Mouse (Mus musculus): ENCODE results near the gene Fsd1. TPM values are rescaled to one million over a fixed set of nuclear protein-coding genes. Genes with fewer than 3 reads are reported as not detected.

Fsd1 gene
- polyA plus RNA-seq, 1 experiment, result 1.2 TPM

- TF ChIP-seq CTCF (IDR thresholded peaks at IDR 0.05; ENCODE audit: control insufficient read depth, insufficient read depth, insufficient read length), result no peak
- TF ChIP-seq FOSL1 (IDR thresholded peaks at IDR 0.05; ENCODE audit: insufficient read depth, low read length, poor library complexity, severe bottlenecking), result no peak
- no peak for TF ChIP-seq CEBPB (IDR thresholded peaks at IDR 0.05; ENCODE audit: low read depth)
- no peak for TF ChIP-seq MYOD1 (IDR thresholded peaks at IDR 0.05; ENCODE audit: control insufficient read depth, insufficient read length, low read depth)
- TF ChIP-seq USF1 (IDR thresholded peaks at IDR 0.05; ENCODE audit: low read depth), result no peak
- no peak for TF ChIP-seq MAX (IDR thresholded peaks at IDR 0.05)
- TF ChIP-seq MYOG (IDR thresholded peaks at IDR 0.05; ENCODE audit: control insufficient read depth, extremely low read depth, insufficient read length), result no peak
- Histone ChIP-seq H3K4me3 (ENCODE audit: insufficient read depth, poor library complexity, severe bottlenecking) (no peak overlapping the region), H3K79me2 (ENCODE audit: control insufficient read depth, insufficient read depth) (no peaks in the 10 kb centered on the region), H3ac (ENCODE audit: control insufficient read depth, insufficient read length, low read depth) (no peak overlapping the region), H3K79me3 (ENCODE audit: low read depth) (no peaks in the 10 kb centered on the region), H3K36me3 (ENCODE audit: control insufficient read depth, insufficient read depth) (no peaks in the 10 kb centered on the region), H3K27me3 (ENCODE audit: control insufficient read depth, insufficient read depth, insufficient read length) (peaks cover 34% of the 10 kb centered on the region)
Observed at GRCm38 (mm10) chr17:55950601-55951000, 35.7 kb upstream of the Fsd1 start.

GRCm38 (mm10) chr17:55952041-55952440 is 34.3 kb upstream of the Fsd1 start:
- no peaks in the 10 kb centered on the region for H3K36me3 ChIP-seq (ENCODE audit: control insufficient read depth, insufficient read depth)
- H3ac ChIP-seq (ENCODE audit: control insufficient read depth, insufficient read length, low read depth), result no peak overlapping the region
- no peak for TF ChIP-seq FOSL1 (IDR thresholded peaks at IDR 0.05; ENCODE audit: insufficient read depth, low read length, poor library complexity, severe bottlenecking)
- no peak for TF ChIP-seq MYOD1 (IDR thresholded peaks at IDR 0.05; ENCODE audit: control insufficient read depth, insufficient read length, low read depth)
- no peak for TF ChIP-seq USF1 (IDR thresholded peaks at IDR 0.05; ENCODE audit: low read depth)
- TF ChIP-seq MAX (IDR thresholded peaks at IDR 0.05), result no peak
- no peaks in the 10 kb centered on the region for H3K79me3 ChIP-seq (ENCODE audit: low read depth)
- peaks cover 34% of the 10 kb centered on the region for H3K27me3 ChIP-seq (ENCODE audit: control insufficient read depth, insufficient read depth, insufficient read length)
- no peaks in the 10 kb centered on the region for H3K79me2 ChIP-seq (ENCODE audit: control insufficient read depth, insufficient read depth)
- no peak overlapping the region for H3K4me3 ChIP-seq (ENCODE audit: insufficient read depth, poor library complexity, severe bottlenecking)

GRCm38 (mm10) chr17:55952447-55953027 is 33.8 kb upstream of the Fsd1 start, which contains the start of gene Ebi3:
Gene Ebi3 (plus strand): TSS chr17:55952640.
- H3ac ChIP-seq (ENCODE audit: control insufficient read depth, insufficient read length, low read depth), result no peak within 1 kb of the TSS
- TF ChIP-seq FOSL1 (IDR thresholded peaks at IDR 0.05; ENCODE audit: insufficient read depth, low read length, poor library complexity, severe bottlenecking) (no peak), CTCF (IDR thresholded peaks at IDR 0.05; ENCODE audit: control insufficient read depth, insufficient read depth, insufficient read length) (no peak), CEBPB (IDR thresholded peaks at IDR 0.05; ENCODE audit: low read depth) (no peak), MYOD1 (IDR thresholded peaks at IDR 0.05; ENCODE audit: control insufficient read depth, insufficient read length, low read depth) (no peak), MAX (IDR thresholded peaks at IDR 0.05) (no peak), USF1 (IDR thresholded peaks at IDR 0.05; ENCODE audit: low read depth) (no peak), MYOG (IDR thresholded peaks at IDR 0.05; ENCODE audit: control insufficient read depth, extremely low read depth, insufficient read length) (no peak)

GRCm38 (mm10) chr17:55953751-55954150 is 32.6 kb upstream of the Fsd1 start:
- H3ac ChIP-seq (ENCODE audit: control insufficient read depth, insufficient read length, low read depth), result no peak overlapping the region
- no peaks in the 10 kb centered on the region for H3K79me2 ChIP-seq (ENCODE audit: control insufficient read depth, insufficient read depth)
- no peaks in the 10 kb centered on the region for H3K79me3 ChIP-seq (ENCODE audit: low read depth)
- no peak overlapping the region for H3K4me3 ChIP-seq (ENCODE audit: insufficient read depth, poor library complexity, severe bottlenecking)
- H3K27me3 ChIP-seq (ENCODE audit: control insufficient read depth, insufficient read depth, insufficient read length), result peaks cover 34% of the 10 kb centered on the region
- TF ChIP-seq FOSL1 (IDR thresholded peaks at IDR 0.05; ENCODE audit: insufficient read depth, low read length, poor library complexity, severe bottlenecking) (no peak), CTCF (IDR thresholded peaks at IDR 0.05; ENCODE audit: control insufficient read depth, insufficient read depth, insufficient read length) (no peak), CEBPB (IDR thresholded peaks at IDR 0.05; ENCODE audit: low read depth) (no peak)
- H3K36me3 ChIP-seq (ENCODE audit: control insufficient read depth, insufficient read depth), result no peaks in the 10 kb centered on the region

More at GRCm38 (mm10) chr17:55952447-55953027, 33.8 kb upstream of the Fsd1 start, which contains the start of gene Ebi3:
- H3K79me2 ChIP-seq (ENCODE audit: control insufficient read depth, insufficient read depth), result no peaks in the 10 kb centered on the region
- H3K4me3 ChIP-seq (ENCODE audit: insufficient read depth, poor library complexity, severe bottlenecking), result no peak within 1 kb of the TSS
- H3K79me3 ChIP-seq (ENCODE audit: low read depth), result no peaks in the 10 kb centered on the region
- peaks cover 34% of the 10 kb centered on the region for H3K27me3 ChIP-seq (ENCODE audit: control insufficient read depth, insufficient read depth, insufficient read length)
- no peaks in the 10 kb centered on the region for H3K36me3 ChIP-seq (ENCODE audit: control insufficient read depth, insufficient read depth)

GRCm38 (mm10) chr17:55954229-55954628 is 32.1 kb upstream of the Fsd1 start:
- H3ac ChIP-seq (ENCODE audit: control insufficient read depth, insufficient read length, low read depth), result no peak overlapping the region
- no peaks in the 10 kb centered on the region for H3K79me2 ChIP-seq (ENCODE audit: control insufficient read depth, insufficient read depth)
- TF ChIP-seq MYOG (IDR thresholded peaks at IDR 0.05; ENCODE audit: control insufficient read depth, extremely low read depth, insufficient read length), result no peak
- no peak for TF ChIP-seq FOSL1 (IDR thresholded peaks at IDR 0.05; ENCODE audit: insufficient read depth, low read length, poor library complexity, severe bottlenecking)
- TF ChIP-seq CTCF (IDR thresholded peaks at IDR 0.05; ENCODE audit: control insufficient read depth, insufficient read depth, insufficient read length), result no peak
- no peak for TF ChIP-seq MYOD1 (IDR thresholded peaks at IDR 0.05; ENCODE audit: control insufficient read depth, insufficient read length, low read depth)
- TF ChIP-seq CEBPB (IDR thresholded peaks at IDR 0.05; ENCODE audit: low read depth), result no peak
- no peak for TF ChIP-seq MAX (IDR thresholded peaks at IDR 0.05)
- no peak for TF ChIP-seq USF1 (IDR thresholded peaks at IDR 0.05; ENCODE audit: low read depth)
- no peaks in the 10 kb centered on the region for H3K36me3 ChIP-seq (ENCODE audit: control insufficient read depth, insufficient read depth)
- H3K4me3 ChIP-seq (ENCODE audit: insufficient read depth, poor library complexity, severe bottlenecking), result no peak overlapping the region
- H3K79me3 ChIP-seq (ENCODE audit: low read depth), result no peaks in the 10 kb centered on the region
- peaks cover 34% of the 10 kb centered on the region for H3K27me3 ChIP-seq (ENCODE audit: control insufficient read depth, insufficient read depth, insufficient read length)

- Histone ChIP-seq H3K79me3 (ENCODE audit: low read depth) (peaks cover 9% of the 10 kb centered on the region), H3ac (ENCODE audit: control insufficient read depth, insufficient read length, low read depth) (no peak overlapping the region), H3K36me3 (ENCODE audit: control insufficient read depth, insufficient read depth) (peaks cover 7% of the 10 kb centered on the region), H3K4me3 (ENCODE audit: insufficient read depth, poor library complexity, severe bottlenecking) (no peak overlapping the region), H3K79me2 (ENCODE audit: control insufficient read depth, insufficient read depth) (peaks cover 12% of the 10 kb centered on the region), H3K27me3 (ENCODE audit: control insufficient read depth, insufficient read depth, insufficient read length) (peaks cover 25% of the 10 kb centered on the region)
- no peak for TF ChIP-seq USF1 (IDR thresholded peaks at IDR 0.05; ENCODE audit: low read depth)
- no peak for TF ChIP-seq MAX (IDR thresholded peaks at IDR 0.05)
- TF ChIP-seq MYOG (IDR thresholded peaks at IDR 0.05; ENCODE audit: control insufficient read depth, extremely low read depth, insufficient read length), result no peak
- TF ChIP-seq CEBPB (IDR thresholded peaks at IDR 0.05; ENCODE audit: low read depth), result no peak
- TF ChIP-seq MYOD1 (IDR thresholded peaks at IDR 0.05; ENCODE audit: control insufficient read depth, insufficient read length, low read depth), result no peak
- no peak for TF ChIP-seq CTCF (IDR thresholded peaks at IDR 0.05; ENCODE audit: control insufficient read depth, insufficient read depth, insufficient read length)
- TF ChIP-seq FOSL1 (IDR thresholded peaks at IDR 0.05; ENCODE audit: insufficient read depth, low read length, poor library complexity, severe bottlenecking), result no peak
Observed at GRCm38 (mm10) chr17:55956129-55956528, 30.2 kb upstream of the Fsd1 start.

Measured in C2C12 (cell line).